In the genomic region with DNA sequence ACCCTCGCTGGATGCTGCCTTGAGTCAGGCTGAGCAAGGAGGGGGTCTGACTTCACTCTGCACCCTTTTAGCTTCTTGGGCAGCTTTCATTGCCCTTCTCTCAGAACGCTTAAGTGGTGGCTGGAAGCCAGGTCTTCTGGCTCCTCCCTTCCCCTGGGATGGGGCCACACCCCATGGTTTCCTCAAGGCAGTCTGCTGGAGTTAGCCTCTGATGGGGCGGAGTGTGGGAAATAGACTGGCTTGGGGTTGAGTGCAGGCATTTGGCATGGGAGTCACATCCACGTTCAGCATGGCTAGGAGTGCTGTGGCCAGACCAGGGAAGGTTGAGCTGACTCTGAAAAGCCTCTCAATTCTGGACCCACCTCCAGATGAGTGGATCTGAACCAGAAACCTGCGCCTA, we compare ENCODE assay signal across 9 mouse cellular contexts. TPM values are rescaled to one million over a fixed set of nuclear protein-coding genes. Genes with fewer than 3 reads are reported as not detected.
DNase-seq lines count a peak whose midpoint lies in the region; ATAC-seq lines count a peak whose summit lies in the region.
"Had no signal": no experiment of that assay in that cellular context is flagged by ENCODE, and none has a peak within 500 bp of the region (broad histone marks: within the 10 kb centered on the region; RNA-seq: fewer than 3 reads in every experiment).

No protein-coding gene starts in this region.

- 0 out of 2 replicates have a peak, but pooled peaks have one; percentile 25 for ATAC-seq in limb, embryonic 15.5 days (ENCODE audit: insufficient number of reproducible peaks, low FRiP score, low TSS enrichment, low read depth)
- ATAC-seq in forebrain, embryonic 14.5 days, result no peak

- peak overlapping the region; percentile 18; the same call in 1 of the 2 replicates for H3K27ac ChIP-seq in limb, embryonic 15.5 days
- H3K27ac ChIP-seq in limb, embryonic 10.5 days, result no peak overlapping the region
- peak overlapping the region; percentile 84; the same call in 1 of the 2 replicates for H3K27ac ChIP-seq in forebrain, embryonic 14.5 days (ENCODE audit: low read depth, low read length)
- H3K27ac ChIP-seq: stomach, embryonic 15.5 days had no signal

- peaks cover 48% of the 10 kb centered on the region for H3K4me1 ChIP-seq in limb, embryonic 15.5 days
- peaks cover 71% of the 10 kb centered on the region for H3K4me1 ChIP-seq in limb, embryonic 10.5 days
- peaks cover 22% of the 10 kb centered on the region for H3K4me1 ChIP-seq in forebrain, embryonic 14.5 days (ENCODE audit: control insufficient read depth, insufficient read depth, low read length)

- H3K4me2 ChIP-seq in limb, embryonic 15.5 days, result no peak overlapping the region
- H3K4me2 ChIP-seq in forebrain, embryonic 14.5 days (ENCODE audit: low read length), result no peak overlapping the region
- H3K4me2 ChIP-seq: stomach, embryonic 15.5 days had no signal

- 43% methylated on average over 5 of the region's 5 CpGs for WGBS in limb, embryonic 15.5 days
- 70% methylated on average over 5 of the region's 5 CpGs for WGBS in limb, embryonic 10.5 days
- 66% methylated on average over 5 of the region's 5 CpGs for WGBS in forebrain, embryonic 14.5 days

- H3K4me3 ChIP-seq in limb, embryonic 15.5 days, result no peak overlapping the region
- H3K4me3 ChIP-seq in limb, embryonic 10.5 days, result no peak overlapping the region
- no peak overlapping the region for H3K4me3 ChIP-seq in forebrain, embryonic 14.5 days (ENCODE audit: low read depth, low read length)
- H3K4me3 ChIP-seq: stomach, embryonic 15.5 days had no signal

- no peak for DNase-seq in limb, embryonic 10.5 days (ENCODE audit: low spot score)
- no peak for DNase-seq in forebrain, embryonic 14.5 days (ENCODE audit: low spot score)
- DNase-seq in heart, postnatal 4 days, result peak; percentile 75
- peak; percentile 84 for DNase-seq in lung, postnatal 36 days
- no peak for DNase-seq in thymus, postnatal 14 days
- no peak for DNase-seq in ovary, postnatal 36 days (ENCODE audit: low spot score)
- no peak for DNase-seq in thymus, postnatal 4 days

- H3K36me3 ChIP-seq in limb, embryonic 15.5 days, result peaks cover 20% of the 10 kb centered on the region
- peaks cover 52% of the 10 kb centered on the region for H3K36me3 ChIP-seq in limb, embryonic 10.5 days
- H3K36me3 ChIP-seq in forebrain, embryonic 14.5 days (ENCODE audit: control insufficient read depth, insufficient read depth, low read length), result peaks cover 75% of the 10 kb centered on the region
- H3K36me3 ChIP-seq: stomach, embryonic 15.5 days had no signal

- H3K9me3 ChIP-seq in limb, embryonic 15.5 days, result no peaks in the 10 kb centered on the region
- no peaks in the 10 kb centered on the region for H3K9me3 ChIP-seq in limb, embryonic 10.5 days (replicated peaks)
- H3K9me3 ChIP-seq in forebrain, embryonic 14.5 days (replicated peaks; ENCODE audit: control insufficient read depth, low read length), result no peaks in the 10 kb centered on the region
- H3K9me3 ChIP-seq: stomach, embryonic 15.5 days had no signal

- H3K27me3 ChIP-seq in limb, embryonic 15.5 days, result no peaks in the 10 kb centered on the region
- H3K27me3 ChIP-seq in limb, embryonic 10.5 days (ENCODE audit: low read depth, poor library complexity, severe bottlenecking), result 0 out of 2 replicates have a peak, but pooled peaks cover 5% of the 10 kb centered on the region
- H3K27me3 ChIP-seq in forebrain, embryonic 14.5 days (replicated peaks; ENCODE audit: control insufficient read depth, insufficient read depth, low read length), result no peaks in the 10 kb centered on the region
- H3K27me3 ChIP-seq: stomach, embryonic 15.5 days had no signal

- no peak overlapping the region for H3K9ac ChIP-seq in limb, embryonic 15.5 days
- H3K9ac ChIP-seq in forebrain, embryonic 14.5 days (ENCODE audit: low read length), result no peak overlapping the region; the same call in 1 of the 2 replicates
- H3K9ac ChIP-seq: stomach, embryonic 15.5 days had no signal

RNA-seq across cellular contexts. Expression of a gene that starts 23.2 kb away (rescaled TPM):
- polyA plus RNA-seq in limb, embryonic 15.5 days (2015; fragmentation: Nextera tagmentation; extraction: Ambion mirVana), result 6.3 and 8.7 TPM in 2 replicates
- 2.8 and 3.9 TPM in 2 replicates for polyA plus RNA-seq in limb, embryonic 10.5 days (2016; fragmentation: Nextera tagmentation; extraction: Ambion mirVana)
- 11.5 and 12.3 TPM in 2 replicates for polyA plus RNA-seq in forebrain, embryonic 14.5 days (2014; fragmentation: Nextera tagmentation; extraction: Ambion mirVana)
- 10 to 100 TPM; 29.0 to 32.5 TPM for total RNA-seq in heart, postnatal 4 days (2021)

Comparison
In these comparisons a context has a peak if more than half of its experiments do, and no peak if none do; other contexts are left out.
1. DNase-seq: peak in heart, postnatal 4 days (single experiment) and lung, postnatal 36 days (single experiment); none in limb, embryonic 10.5 days (single experiment), forebrain, embryonic 14.5 days (single experiment), thymus, postnatal 14 days (single experiment), ovary, postnatal 36 days (single experiment) and thymus, postnatal 4 days (single experiment).